Mouse (Mus musculus) lung, postnatal 0 days (tissue): ENCODE data around the gene Ifne.
"Not testable (repeated sequence)": the region's sequence is repeated elsewhere in the genome, so short reads cannot be mapped to it uniquely, and the experiment has no call there.

Source experiments
- CTCF ChIP-seq: IDR thresholded peaks from 2 replicates; pipeline ENCODE4 v1.5.1; 2016; ENCODE audit warnings: antibody characterized with exemption, mild to moderate bottlenecking
- EP300 ChIP-seq: IDR thresholded peaks from 2 replicates; pipeline ENCODE4 v1.6.1; 2016; ENCODE audit warnings: antibody characterized with exemption, mild to moderate bottlenecking, control low read depth

DNA sequence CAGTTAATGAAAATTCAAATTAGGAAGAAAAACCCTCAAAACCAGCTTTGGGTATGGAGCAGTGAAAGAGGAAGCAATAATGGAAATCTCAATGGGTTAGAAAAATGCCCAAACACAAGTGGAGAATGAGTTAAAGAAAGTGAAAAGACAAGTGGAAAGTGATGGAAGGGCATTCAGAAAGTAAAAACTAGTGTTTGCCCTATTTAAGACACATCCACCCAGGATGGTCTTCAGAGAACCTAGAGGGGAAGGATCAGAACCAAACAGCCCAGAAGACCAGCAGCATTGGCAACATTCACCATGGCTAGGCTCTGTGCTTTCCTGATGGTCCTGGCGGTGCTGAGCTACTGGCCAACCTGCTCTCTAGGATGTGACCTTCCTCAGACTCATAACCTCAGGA, 44.8 kb downstream of the Ifne start, which contains the start of gene Ifna5:
- not testable (repeated sequence) for TF ChIP-seq CTCF, EP300
